ENCODE assay signal across 35 mouse cellular contexts in genomic region chr2:90443811-90444210, GRCm38 (mm10). TPM values are rescaled to one million over a fixed set of nuclear protein-coding genes. Genes with fewer than 3 reads are reported as not detected.
DNase-seq lines count a peak whose midpoint lies in the region; ATAC-seq and TF ChIP-seq lines count a peak whose summit lies in the region.
"Had no signal": no experiment of that assay in that cellular context is flagged by ENCODE, and none has a peak within 500 bp of the region (broad histone marks: within the 10 kb centered on the region; RNA-seq: fewer than 3 reads in every experiment).

No protein-coding gene starts in this region.

- no peaks in the 10 kb centered on the region for H3K4me1 ChIP-seq in liver, embryonic 11.5 days (replicated peaks; ENCODE audit: control insufficient read depth, insufficient read depth, low read length)
- no peaks in the 10 kb centered on the region for H3K4me1 ChIP-seq in liver, postnatal 0 days (ENCODE audit: insufficient read depth)
- H3K4me1 ChIP-seq: forebrain, embryonic 10.5 days; forebrain, embryonic 13.5 days; heart, embryonic 13.5 days; hindbrain, embryonic 12.5 days; hindbrain, embryonic 15.5 days had no signal

- peak; percentile 21 for DNase-seq in heart, adult 11 months
- DNase-seq in heart, postnatal 10 days: no peak
- DNase-seq in liver, embryonic 11.5 days (ENCODE audit: low spot score): peak; percentile 3
- DNase-seq in liver, postnatal 0 days: no peak
- DNase-seq in brain, adult 2 months (ENCODE audit: low read depth, low spot score): peak; percentile 74
- DNase-seq in telencephalon, adult 2 months (ENCODE audit: low read depth, low spot score): peak; percentile 41
- DNase-seq in ovary, postnatal 36 days (ENCODE audit: low spot score): no peak
- DNase-seq: adrenal gland, postnatal 10 days; adrenal gland, postnatal 36 days; B cell, adult 2 months; cerebellum, adult 11-12 months; cerebellum, adult 8-10 months; cerebellum, postnatal 10 days; cerebellum, postnatal 36 days; gastrocnemius, postnatal 25 days; heart, adult 2 months had no signal

- no peak for TF ChIP-seq CTCF in liver, postnatal 0 days (IDR thresholded peaks at IDR 0.05; ENCODE audit: low read depth)

- no peak overlapping the region for H3K27ac ChIP-seq in liver, embryonic 11.5 days (ENCODE audit: low read depth, low read length)
- no peak overlapping the region for H3K27ac ChIP-seq in liver, postnatal 0 days (ENCODE audit: low read depth)
- H3K27ac ChIP-seq: forebrain, embryonic 10.5 days; forebrain, embryonic 13.5 days; heart, adult 2 months; heart, embryonic 10.5 days; heart, embryonic 13.5 days; hindbrain, embryonic 12.5 days; hindbrain, embryonic 15.5 days had no signal

- H3K9ac ChIP-seq in liver, embryonic 11.5 days (ENCODE audit: low read depth, low read length): no peak overlapping the region
- H3K9ac ChIP-seq in liver, postnatal 0 days (replicated peaks): no peak overlapping the region
- H3K9ac ChIP-seq: forebrain, embryonic 13.5 days; heart, embryonic 13.5 days; hindbrain, embryonic 12.5 days; hindbrain, embryonic 15.5 days had no signal

- no peaks in the 10 kb centered on the region for H3K27me3 ChIP-seq in liver, embryonic 11.5 days (replicated peaks; ENCODE audit: control insufficient read depth, insufficient read depth, low read length)
- H3K27me3 ChIP-seq in liver, postnatal 0 days (ENCODE audit: insufficient read depth, low read length): no peaks in the 10 kb centered on the region
- H3K27me3 ChIP-seq: CH12.LX; forebrain, embryonic 13.5 days; heart, embryonic 13.5 days; hindbrain, embryonic 12.5 days; hindbrain, embryonic 15.5 days; Patski had no signal

- no peak overlapping the region for H3K4me3 ChIP-seq in liver, embryonic 11.5 days (ENCODE audit: low read depth, low read length)
- H3K4me3 ChIP-seq in liver, postnatal 0 days (ENCODE audit: low read depth, low read length): no peak overlapping the region
- H3K4me3 ChIP-seq: forebrain, embryonic 10.5 days; forebrain, embryonic 13.5 days; heart, adult 2 months; heart, embryonic 10.5 days; heart, embryonic 13.5 days; hindbrain, embryonic 12.5 days; hindbrain, embryonic 15.5 days had no signal

- H3K4me2 ChIP-seq in liver, embryonic 11.5 days: no peak overlapping the region
- H3K4me2 ChIP-seq in liver, postnatal 0 days (ENCODE audit: low read depth, low read length): no peak overlapping the region
- H3K4me2 ChIP-seq: forebrain, embryonic 13.5 days; heart, embryonic 13.5 days; hindbrain, embryonic 12.5 days; hindbrain, embryonic 15.5 days had no signal

- 78% methylated on average over 5 of the region's 5 CpGs for WGBS in liver, embryonic 11.5 days
- 84% methylated on average over 5 of the region's 5 CpGs for WGBS in liver, postnatal 0 days (ENCODE audit: insufficient replicate concordance)

- no peak for TF ChIP-seq EP300 in liver, postnatal 0 days (IDR thresholded peaks at IDR 0.05; ENCODE audit: low read depth)

- intact Hi-C loops in heart, postnatal 10 days (cut with DNase I): no loop called here

- H3K36me3 ChIP-seq in liver, embryonic 11.5 days (ENCODE audit: control insufficient read depth, insufficient read depth, low read length): no peaks in the 10 kb centered on the region
- 0 out of 2 replicates have a peak, but pooled peaks cover 2% of the 10 kb centered on the region for H3K36me3 ChIP-seq in liver, postnatal 0 days (replicated peaks; ENCODE audit: insufficient read depth, low read length)
- H3K36me3 ChIP-seq: forebrain, embryonic 10.5 days; G1E; heart, embryonic 10.5 days; heart, embryonic 13.5 days; hindbrain, embryonic 12.5 days had no signal

- no peaks in the 10 kb centered on the region for H3K9me3 ChIP-seq in liver, embryonic 11.5 days (ENCODE audit: control insufficient read depth, low read length)
- H3K9me3 ChIP-seq in liver, postnatal 0 days (ENCODE audit: low read length): no peaks in the 10 kb centered on the region
- H3K9me3 ChIP-seq: forebrain, embryonic 10.5 days; forebrain, embryonic 13.5 days; G1E; heart, embryonic 10.5 days; heart, embryonic 13.5 days; hindbrain, embryonic 12.5 days; hindbrain, embryonic 15.5 days had no signal

- ATAC-seq in liver, embryonic 11.5 days (replicated peaks; ENCODE audit: low FRiP score): no peak
- no peak for ATAC-seq in liver, postnatal 0 days
- ATAC-seq: forebrain, embryonic 13.5 days; forebrain, embryonic 16.5 days; Patski had no signal

RNA-seq across cellular contexts. Expression of gene Olfr1274-ps, which starts 45.3 kb away (rescaled TPM):
- not detected for total RNA-seq in heart, postnatal 10 days (2021)
- polyA plus RNA-seq in liver, embryonic 11.5 days (2014; fragmentation: Nextera tagmentation; extraction: Ambion mirVana): not detected in 2 replicates
- not detected in 2 replicates for polyA plus RNA-seq in liver, postnatal 0 days (2015; fragmentation: Nextera tagmentation; extraction: Ambion mirVana)
- total RNA-seq: adrenal gland, adult 18-20 months; adrenal gland, postnatal 10 days; adrenal gland, postnatal 36 days; CH12.LX; gastrocnemius, adult 8-10 months; gastrocnemius, postnatal 25 days; heart, adult 2 months; heart, postnatal 25 days; hematopoietic stem cell, adult 5-6 weeks had no signal
- polyA plus RNA-seq: brain, embryonic 14.5 days; embryonic facial prominence, embryonic 11.5 days; forebrain, embryonic 10.5 days; forebrain, embryonic 13.5 days; forebrain, embryonic 16.5 days; frontal cortex, adult 2 months; G1E; gonadal fat pad, adult 2 months; heart, adult 2 months; heart, embryonic 10.5 days; heart, embryonic 13.5 days; heart, embryonic 16.5 days; hindbrain, embryonic 12.5 days; hindbrain, embryonic 15.5 days; Patski had no signal

Comparison
In these comparisons a context has a peak if more than half of its experiments do, and no peak if none do; other contexts are left out.
1. DNase-seq: peak in heart, adult 11 months (single experiment), liver, embryonic 11.5 days (single experiment), brain, adult 2 months (single experiment) and telencephalon, adult 2 months (single experiment); none in heart, postnatal 10 days (0 of 2), liver, postnatal 0 days (single experiment) and ovary, postnatal 36 days (single experiment).